Mouse (Mus musculus) ES-Bruce4 (cell line): ENCODE results near the gene Katnal1.

Source experiments
- CTCF ChIP-seq: IDR thresholded peaks from one replicate; pipeline ENCODE4 v1.8.1; 2011; ENCODE audit warnings: low read depth, low read length
- POLR2A ChIP-seq: IDR thresholded peaks from one replicate; pipeline ENCODE4 v1.8.1; 2011; ENCODE audit warnings: low read length; ENCODE audit not compliant: insufficient read depth

DNA sequence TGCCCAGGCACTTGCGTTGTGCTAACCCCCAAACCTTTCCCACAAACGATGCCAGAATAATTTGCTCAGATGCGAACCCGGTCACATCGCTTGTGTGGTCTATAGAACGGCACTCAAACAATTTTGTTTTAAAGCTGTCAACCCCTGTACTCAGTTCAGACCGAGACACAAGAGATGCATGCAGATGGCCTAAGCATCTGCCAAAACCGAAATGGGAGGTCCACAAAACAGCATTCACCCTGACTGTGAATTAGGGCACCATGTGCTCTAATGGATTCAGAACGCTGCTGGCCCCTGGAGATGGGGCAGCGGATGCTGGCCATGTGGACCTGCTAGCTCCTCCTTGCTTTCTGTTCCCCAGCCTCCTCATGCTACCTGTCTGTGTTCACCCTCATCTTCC is 12.7 kb upstream of the Katnal1 start:
- TF ChIP-seq POLR2A (no peak), CTCF (no peak)
